8 mouse cellular contexts compared by ENCODE assay signal in the genomic region with DNA sequence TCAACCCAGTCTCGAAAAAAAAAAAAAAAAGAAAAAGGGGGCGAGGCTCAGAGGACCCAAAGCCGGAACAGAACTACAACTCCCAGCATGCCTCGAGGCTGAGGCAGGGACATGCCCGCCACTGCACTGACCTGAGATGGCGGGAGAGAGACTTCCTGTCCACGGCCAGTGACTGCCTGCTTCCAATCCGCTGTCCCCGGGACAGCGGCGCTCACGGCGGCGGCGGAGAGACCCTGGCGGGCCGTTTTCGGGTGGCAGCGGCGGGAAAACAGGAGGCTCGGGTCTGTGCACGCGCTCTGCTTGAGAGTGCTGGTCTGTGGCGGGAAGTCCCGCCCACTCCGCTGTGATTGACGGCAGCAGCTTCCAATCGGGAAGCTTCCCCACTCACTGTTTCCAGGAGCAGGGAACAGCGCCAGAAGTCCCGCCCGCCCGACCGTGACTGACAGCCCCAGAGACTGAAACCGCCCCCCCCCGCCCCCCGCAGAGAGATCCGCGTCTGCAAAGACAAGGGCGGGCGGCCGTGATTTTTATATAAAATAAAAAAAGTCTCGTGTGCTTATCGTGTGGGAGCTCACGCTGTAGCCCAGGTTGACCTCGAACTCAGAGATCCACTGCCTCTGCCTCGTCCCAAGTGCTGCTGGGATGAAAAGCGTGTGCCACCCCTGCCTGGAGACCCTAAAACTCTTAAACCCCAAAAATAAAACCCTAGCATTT. TPM values are rescaled to one million over a fixed set of nuclear protein-coding genes. Genes with fewer than 3 reads are reported as not detected.
A peak's percentile ranks its signal among the peaks of the same experiment; 100 is the strongest.
DNase-seq lines count a peak whose midpoint lies in the region; ATAC-seq lines count a peak whose summit lies in the region.

No protein-coding gene starts in this region.

- peak overlapping the region; percentile 98 for H3K9ac ChIP-seq in lung, embryonic 16.5 days (ENCODE audit: low read length)

- peak overlapping the region; percentile 94 for H3K4me3 ChIP-seq in lung, embryonic 16.5 days (ENCODE audit: low read length)

- H3K9me3 ChIP-seq in lung, embryonic 16.5 days (ENCODE audit: control insufficient read depth, low read length) = no peaks in the 10 kb centered on the region

- H3K27ac ChIP-seq in lung, embryonic 16.5 days (ENCODE audit: low read length) = peak overlapping the region; percentile 97

- no peaks in the 10 kb centered on the region for H3K27me3 ChIP-seq in lung, embryonic 16.5 days (ENCODE audit: control insufficient read depth, insufficient read depth, low read depth, low read length)

- no peaks in the 10 kb centered on the region for H3K4me1 ChIP-seq in lung, embryonic 16.5 days (replicated peaks; ENCODE audit: control insufficient read depth, insufficient read depth, low read length)

- H3K4me2 ChIP-seq in lung, embryonic 16.5 days (ENCODE audit: low read depth, low read length) = peak overlapping the region; percentile 71

- no peaks in the 10 kb centered on the region for H3K36me3 ChIP-seq in lung, embryonic 16.5 days (ENCODE audit: control insufficient read depth, insufficient read depth, low read length)

- peak; percentile 94 to 98 for ATAC-seq in hematopoietic stem cell, adult 5-6 weeks (replicated peaks in 1 of 2; ENCODE audit: insufficient read depth in 1 of 2, low FRiP score in 2 of 2, low TSS enrichment in 1 of 2, low read depth in 1 of 2, poor library complexity in 2 of 2, severe bottlenecking in 2 of 2)
- ATAC-seq in lung, embryonic 16.5 days (ENCODE audit: low read depth) = peak; percentile 99

- peak; percentile 78 for DNase-seq in MEL-GATA-1-ER (ENCODE audit: extremely low read depth, low read depth)
- peak; percentile 100 for DNase-seq in cerebellum, adult 8-10 months
- DNase-seq in forelimb bud, embryonic 11.5 days (ENCODE audit: low read depth, low spot score) = peak; percentile 95
- peak; percentile 99 for DNase-seq in layer of hippocampus, adult 9-10 months (ENCODE audit: low spot score)
- DNase-seq in ovary, postnatal 10 days (ENCODE audit: low spot score) = peak; percentile 99
- DNase-seq in thymus, postnatal 10 days (ENCODE audit: low spot score in 2 of 2) = peak; percentile 97 to 98

- under 1% methylated on average over 46 of the region's 47 CpGs for WGBS in lung, embryonic 16.5 days

RNA-seq across cellular contexts. Expression of gene Pum2, which starts 33.1 kb away (rescaled TPM):
- total RNA-seq in hematopoietic stem cell, adult 5-6 weeks (2017) = 173 and 218 TPM in 2 replicates
- polyA plus RNA-seq in lung, embryonic 16.5 days (2015; fragmentation: Nextera tagmentation; extraction: Ambion mirVana) = 42.0 and 42.1 TPM in 2 replicates

RNA-seq across cellular contexts. Expression of gene Slc7a15, which starts 42.0 kb away (rescaled TPM):
- not detected in 2 replicates for total RNA-seq in hematopoietic stem cell, adult 5-6 weeks (2017)
- not detected in 2 replicates for polyA plus RNA-seq in lung, embryonic 16.5 days (2015; fragmentation: Nextera tagmentation; extraction: Ambion mirVana)

Comparison
In these comparisons a context has a peak if more than half of its experiments do, and no peak if none do; other contexts are left out.
1. Peak in every context shown above with its lines: DNase-seq, ATAC-seq, H3K4me3 ChIP-seq and H3K27ac ChIP-seq.